Mouse (Mus musculus) megakaryocyte, adult 5-6 weeks (primary cell): ENCODE measurements around the gene Galnt9. TPM values are rescaled to one million over a fixed set of nuclear protein-coding genes. Genes with fewer than 3 reads are reported as not detected.

Source experiments
- ATAC-seq: 2 replicates; pipeline ENCODE4 v1.8.0; 2016; ENCODE audit warnings: mild to moderate bottlenecking, inconsistent platforms; ENCODE audit not compliant: poor library complexity, severe bottlenecking
- total RNA-seq, 2 experiments: library from RNA; stranded (forward) in 1 of 2; stranded (reverse) in 1 of 2; fragments of 153-499, 151-499 nt in 1 of 2; fragments of 221-1000, 200-1000 nt in 1 of 2; gene quantifications; 2 replicates each; pipeline versions ENCODE4 v1.2.3 to v1.2.4; 2015 to 2017

Galnt9 gene
- total RNA-seq, 2 experiments from 2014 or later, result 20.4 to 38.5 TPM

- ATAC-seq, result no peak
These were observed 80.2 kb downstream of the Galnt9 start for GRCm38 (mm10) chr5:110624319-110624718.

GRCm38 (mm10) chr5:110627351-110627750 lies 83.2 kb downstream of the Galnt9 start:
- no peak for ATAC-seq

GRCm38 (mm10) chr5:110628156-110628555 lies 84.0 kb downstream of the Galnt9 start:
- ATAC-seq, result no peak

- no peak for ATAC-seq
These were observed 85.5 kb downstream of the Galnt9 start for GRCm38 (mm10) chr5:110629525-110630120.

- peak; percentile 55; the same call in 1 of the 2 replicates for ATAC-seq
These were observed 92.0 kb downstream of the Galnt9 start for GRCm38 (mm10) chr5:110635951-110636707.

GRCm38 (mm10) chr5:110638306-110639074 lies 94.3 kb downstream of the Galnt9 start:
- no peak for ATAC-seq

GRCm38 (mm10) chr5:110639459-110639858 lies 95.3 kb downstream of the Galnt9 start:
- ATAC-seq, result peak; percentile 96

GRCm38 (mm10) chr5:110646377-110646776 lies 102.2 kb downstream of the Galnt9 start:
- ATAC-seq, result no peak

GRCm38 (mm10) chr5:110652719-110653648 lies 108.8 kb downstream of the Galnt9 start, which contains the start of the genes Noc4l and Ddx51:
Noc4l (minus strand) TSS chr5:110653417.
Ddx51 (plus strand) TSS chr5:110653451.
- peak; percentile 92 for ATAC-seq

- no peak; the same call in 1 of the 2 replicates for ATAC-seq
These were observed 109.5 kb downstream of the Galnt9 start for GRCm38 (mm10) chr5:110653686-110654085.

GRCm38 (mm10) chr5:110659682-110660081 lies 115.5 kb downstream of the Galnt9 start:
- no peak for ATAC-seq

- ATAC-seq, result no peak
These were observed 119.9 kb downstream of the Galnt9 start for GRCm38 (mm10) chr5:110664041-110664440.

- no peak for ATAC-seq
These were observed 120.7 kb downstream of the Galnt9 start for GRCm38 (mm10) chr5:110664750-110665269.

- ATAC-seq, result no peak
These were observed 121.4 kb downstream of the Galnt9 start for GRCm38 (mm10) chr5:110665486-110666121.

Other genes with a start within 250 kb of the Galnt9 start
- not detected in 2 replicates for gene P2rx2, start 201.1 kb upstream of the Galnt9 start, total RNA-seq (2015)
- 0.11 TPM in 1 of 2 replicates, not detected in the other for gene P2rx2, start 201.1 kb upstream of the Galnt9 start, total RNA-seq (2017)
- gene Lrcol1, start 199.6 kb upstream of the Galnt9 start, total RNA-seq (2015), result not detected in 2 replicates
- not detected in 2 replicates for gene Lrcol1, start 199.6 kb upstream of the Galnt9 start, total RNA-seq (2017)
- 25.6 and 32.8 TPM in 2 replicates for gene Fbrsl1, start 95.9 kb upstream of the Galnt9 start, total RNA-seq (2015)
- 12.3 and 26.0 TPM in 2 replicates for gene Fbrsl1, start 95.9 kb upstream of the Galnt9 start, total RNA-seq (2017)
- 11.9 and 12.2 TPM in 2 replicates for gene Noc4l, start 109.1 kb downstream of the Galnt9 start, total RNA-seq (2015)
- gene Noc4l, start 109.1 kb downstream of the Galnt9 start, total RNA-seq (2017), result 9.9 and 15.9 TPM in 2 replicates
- 9.7 and 10.8 TPM in 2 replicates for gene Ddx51, start 109.1 kb downstream of the Galnt9 start, total RNA-seq (2015)
- 3.5 and 10.9 TPM in 2 replicates for gene Ddx51, start 109.1 kb downstream of the Galnt9 start, total RNA-seq (2017)
- gene Ep400, start 226.4 kb downstream of the Galnt9 start, total RNA-seq (2015), result 80.0 and 87.2 TPM in 2 replicates
- 30.1 and 47.3 TPM in 2 replicates for gene Ep400, start 226.4 kb downstream of the Galnt9 start, total RNA-seq (2017)
- gene Pus1, start 236.3 kb downstream of the Galnt9 start, total RNA-seq (2015), result 7.0 and 8.2 TPM in 2 replicates
- 20.4 and 21.6 TPM in 2 replicates for gene Pus1, start 236.3 kb downstream of the Galnt9 start, total RNA-seq (2017)